Mouse (Mus musculus) spleen, adult 2 months (tissue): ENCODE results near the gene Chd5.

Experiments used
- CTCF ChIP-seq: fragments of 200-500 bp; IDR thresholded peaks from 2 replicates; pipeline ENCODE4 v1.5.1; 2011; ENCODE audit warnings: mild to moderate bottlenecking, inconsistent platforms; ENCODE audit not compliant: insufficient read depth, insufficient read length, insufficient replicate concordance; ENCODE audit errors: extremely low read depth
- POLR2A ChIP-seq: fragments of 200-500 bp; IDR thresholded peaks from 2 replicates; pipeline ENCODE4 v1.6.1; 2011; ENCODE audit warnings: low read depth, low read length, inconsistent platforms

DNA sequence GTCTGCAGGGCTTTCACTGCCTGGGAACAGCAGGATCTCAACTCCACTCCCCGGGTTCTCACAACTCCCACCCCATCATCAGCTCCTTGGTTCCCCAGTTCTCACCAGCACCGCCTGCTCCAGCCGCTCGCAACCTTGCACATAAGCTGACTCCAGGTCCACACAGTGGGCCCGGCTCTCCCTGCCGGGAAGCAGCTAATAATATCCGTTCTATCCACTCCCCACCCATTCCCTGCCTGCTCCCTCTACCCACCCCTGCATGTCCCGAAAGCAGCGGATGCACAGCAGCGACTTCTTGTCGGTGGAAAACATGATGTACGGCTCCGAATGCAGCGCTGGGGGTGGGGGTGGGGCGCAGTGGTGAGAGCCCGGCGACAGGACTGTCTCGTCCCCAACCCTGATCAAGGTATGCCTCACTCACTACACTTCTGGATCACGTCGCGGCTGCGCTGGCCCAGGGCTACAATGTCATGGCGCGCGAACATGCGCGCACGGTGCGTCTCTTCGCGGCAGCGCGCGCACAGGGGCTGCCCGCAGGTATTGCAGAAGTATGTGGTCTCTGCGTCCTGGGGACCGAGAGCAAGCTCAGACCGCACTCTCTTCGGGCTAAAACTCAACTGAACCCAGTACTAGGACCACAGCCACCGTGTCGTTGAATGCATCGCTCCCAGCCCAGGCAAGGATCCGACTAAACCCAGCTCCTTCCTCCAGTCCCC is 22.8 kb upstream of the Chd5 start:
- TF ChIP-seq POLR2A: no peak
- TF ChIP-seq CTCF: no peak
